ENCODE assay signal across 11 mouse cellular contexts in genomic region chr13:24393055-24393454, GRCm38 (mm10).
DNase-seq lines count a peak whose midpoint lies in the region; ATAC-seq and TF ChIP-seq lines count a peak whose summit lies in the region.
"Had no signal": no experiment of that assay in that cellular context is flagged by ENCODE, and none has a peak within 500 bp of the region (broad histone marks: within the 10 kb centered on the region; RNA-seq: fewer than 3 reads in every experiment).

No protein-coding gene starts in this region.

- TF ChIP-seq CTCF in midbrain, postnatal 0 days (IDR thresholded peaks at IDR 0.05): no peak

- no peak overlapping the region for H3K4me3 ChIP-seq in forebrain, embryonic 14.5 days (ENCODE audit: low read depth, low read length)
- H3K4me3 ChIP-seq in forebrain, embryonic 16.5 days (replicated peaks; ENCODE audit: low read length): no peak overlapping the region
- no peak overlapping the region for H3K4me3 ChIP-seq in midbrain, postnatal 0 days (ENCODE audit: low read depth, low read length)
- no peak overlapping the region for H3K4me3 ChIP-seq in midbrain, embryonic 16.5 days (ENCODE audit: low read depth, low read length)
- no peak overlapping the region for H3K4me3 ChIP-seq in liver, embryonic 11.5 days (ENCODE audit: low read depth, low read length)
- H3K4me3 ChIP-seq in stomach, embryonic 15.5 days (replicated peaks): no peak overlapping the region
- H3K4me3 ChIP-seq: embryonic facial prominence, embryonic 15.5 days; hindbrain, embryonic 12.5 days had no signal

- H3K27ac ChIP-seq in forebrain, embryonic 14.5 days (ENCODE audit: low read depth, low read length): no peak overlapping the region
- no peak overlapping the region for H3K27ac ChIP-seq in forebrain, embryonic 16.5 days (ENCODE audit: low read length)
- no peak overlapping the region for H3K27ac ChIP-seq in midbrain, postnatal 0 days (ENCODE audit: low read depth, low read length)
- no peak overlapping the region for H3K27ac ChIP-seq in midbrain, embryonic 16.5 days (ENCODE audit: low read length)
- no peak overlapping the region; the same call in 1 of the 2 replicates for H3K27ac ChIP-seq in liver, embryonic 11.5 days (ENCODE audit: low read depth, low read length)
- no peak overlapping the region for H3K27ac ChIP-seq in stomach, embryonic 15.5 days
- H3K27ac ChIP-seq: embryonic facial prominence, embryonic 15.5 days; hindbrain, embryonic 12.5 days had no signal

- intact Hi-C loops in gastrocnemius, postnatal 14 days (cut with DNase I; ENCODE audit: low total_unique reads): no loop called here

- H3K9me3 ChIP-seq in forebrain, embryonic 14.5 days (replicated peaks; ENCODE audit: control insufficient read depth, low read length): no peaks in the 10 kb centered on the region
- no peaks in the 10 kb centered on the region for H3K9me3 ChIP-seq in forebrain, embryonic 16.5 days (ENCODE audit: control insufficient read depth, low read length)
- no peaks in the 10 kb centered on the region for H3K9me3 ChIP-seq in midbrain, postnatal 0 days (ENCODE audit: low read length)
- no peaks in the 10 kb centered on the region for H3K9me3 ChIP-seq in midbrain, embryonic 16.5 days (replicated peaks; ENCODE audit: control insufficient read depth, low read length, poor library complexity, severe bottlenecking)
- H3K9me3 ChIP-seq in liver, embryonic 11.5 days (ENCODE audit: control insufficient read depth, low read length): no peaks in the 10 kb centered on the region
- H3K9me3 ChIP-seq in stomach, embryonic 15.5 days: no peaks in the 10 kb centered on the region
- H3K9me3 ChIP-seq: embryonic facial prominence, embryonic 15.5 days had no signal

- 43% methylated on average over 4 of the region's 4 CpGs for WGBS in forebrain, embryonic 14.5 days
- WGBS in forebrain, embryonic 16.5 days: 29% methylated on average over 4 of the region's 4 CpGs
- WGBS in midbrain, postnatal 0 days: 43% methylated on average over 4 of the region's 4 CpGs
- WGBS in midbrain, embryonic 16.5 days: 40% methylated on average over 4 of the region's 4 CpGs
- WGBS in liver, embryonic 11.5 days: 22% methylated on average over 4 of the region's 4 CpGs
- WGBS in stomach, embryonic 15.5 days: 28% methylated on average over 4 of the region's 4 CpGs

- no peaks in the 10 kb centered on the region for H3K27me3 ChIP-seq in forebrain, embryonic 14.5 days (replicated peaks; ENCODE audit: control insufficient read depth, insufficient read depth, low read length)
- H3K27me3 ChIP-seq in forebrain, embryonic 16.5 days (replicated peaks; ENCODE audit: control insufficient read depth, insufficient read depth, low read length): no peaks in the 10 kb centered on the region
- H3K27me3 ChIP-seq in midbrain, postnatal 0 days (ENCODE audit: insufficient read depth, low read length): no peaks in the 10 kb centered on the region
- H3K27me3 ChIP-seq in midbrain, embryonic 16.5 days (ENCODE audit: control insufficient read depth, insufficient read depth, low read depth, low read length): no peaks in the 10 kb centered on the region
- no peaks in the 10 kb centered on the region for H3K27me3 ChIP-seq in liver, embryonic 11.5 days (replicated peaks; ENCODE audit: control insufficient read depth, insufficient read depth, low read length)
- no peaks in the 10 kb centered on the region for H3K27me3 ChIP-seq in stomach, embryonic 15.5 days (replicated peaks)
- H3K27me3 ChIP-seq: embryonic facial prominence, embryonic 15.5 days; hindbrain, embryonic 12.5 days had no signal

- ATAC-seq in forebrain, embryonic 14.5 days: no peak
- ATAC-seq in forebrain, embryonic 16.5 days: no peak
- no peak for ATAC-seq in midbrain, postnatal 0 days (ENCODE audit: low FRiP score)
- no peak for ATAC-seq in midbrain, embryonic 16.5 days
- peak; percentile 64 for ATAC-seq in liver, embryonic 11.5 days (replicated peaks; ENCODE audit: low FRiP score)
- ATAC-seq in stomach, embryonic 15.5 days (ENCODE audit: insufficient read depth, low FRiP score, low read depth): 0 out of 2 replicates have a peak, but pooled peaks have one; percentile 18

- H3K36me3 ChIP-seq in forebrain, embryonic 14.5 days (ENCODE audit: control insufficient read depth, insufficient read depth, low read length): no peaks in the 10 kb centered on the region
- no peaks in the 10 kb centered on the region for H3K36me3 ChIP-seq in forebrain, embryonic 16.5 days (ENCODE audit: control insufficient read depth, insufficient read depth)
- H3K36me3 ChIP-seq in midbrain, postnatal 0 days (ENCODE audit: insufficient read depth, low read length): no peaks in the 10 kb centered on the region
- H3K36me3 ChIP-seq in midbrain, embryonic 16.5 days (ENCODE audit: control insufficient read depth, insufficient read depth, low read length): no peaks in the 10 kb centered on the region
- no peaks in the 10 kb centered on the region for H3K36me3 ChIP-seq in liver, embryonic 11.5 days (ENCODE audit: control insufficient read depth, insufficient read depth, low read length)
- H3K36me3 ChIP-seq in stomach, embryonic 15.5 days: no peaks in the 10 kb centered on the region
- H3K36me3 ChIP-seq: embryonic facial prominence, embryonic 15.5 days; hindbrain, embryonic 12.5 days had no signal

- H3K9ac ChIP-seq in forebrain, embryonic 14.5 days (ENCODE audit: low read length): no peak overlapping the region
- H3K9ac ChIP-seq in forebrain, embryonic 16.5 days (replicated peaks; ENCODE audit: low read depth, low read length): no peak overlapping the region
- no peak overlapping the region for H3K9ac ChIP-seq in midbrain, postnatal 0 days (replicated peaks; ENCODE audit: low read length, poor library complexity, severe bottlenecking)
- no peak overlapping the region for H3K9ac ChIP-seq in midbrain, embryonic 16.5 days (ENCODE audit: low read depth, low read length)
- H3K9ac ChIP-seq in liver, embryonic 11.5 days (ENCODE audit: low read depth, low read length): no peak overlapping the region
- H3K9ac ChIP-seq in stomach, embryonic 15.5 days: no peak overlapping the region
- H3K9ac ChIP-seq: embryonic facial prominence, embryonic 15.5 days; hindbrain, embryonic 12.5 days had no signal

- no peak overlapping the region for H3K4me2 ChIP-seq in forebrain, embryonic 14.5 days (ENCODE audit: low read length)
- H3K4me2 ChIP-seq in forebrain, embryonic 16.5 days (ENCODE audit: low read length): no peak overlapping the region
- H3K4me2 ChIP-seq in midbrain, postnatal 0 days (ENCODE audit: low read depth, low read length, poor library complexity, severe bottlenecking): no peak overlapping the region
- no peak overlapping the region for H3K4me2 ChIP-seq in midbrain, embryonic 16.5 days (ENCODE audit: low read length)
- H3K4me2 ChIP-seq in liver, embryonic 11.5 days: no peak overlapping the region
- H3K4me2 ChIP-seq in stomach, embryonic 15.5 days: no peak overlapping the region
- H3K4me2 ChIP-seq: embryonic facial prominence, embryonic 15.5 days; hindbrain, embryonic 12.5 days had no signal

- DNase-seq in forebrain, embryonic 14.5 days (ENCODE audit: low spot score): peak; percentile 62
- peak; percentile 7 for DNase-seq in midbrain, postnatal 0 days (ENCODE audit: low spot score)
- DNase-seq in liver, embryonic 11.5 days (ENCODE audit: low spot score): no peak
- DNase-seq in gastrocnemius, postnatal 14 days: no peak
- DNase-seq in neural tube, embryonic 10.5 days (ENCODE audit: extremely low spot score, low spot score): no peak
- DNase-seq: adrenal gland, postnatal 14 days had no signal

- no peaks in the 10 kb centered on the region for H3K4me1 ChIP-seq in forebrain, embryonic 14.5 days (ENCODE audit: control insufficient read depth, insufficient read depth, low read length)
- H3K4me1 ChIP-seq in forebrain, embryonic 16.5 days (replicated peaks; ENCODE audit: control insufficient read depth, insufficient read depth, low read length): peaks cover 5% of the 10 kb centered on the region; the same call in 1 of the 2 replicates
- H3K4me1 ChIP-seq in midbrain, postnatal 0 days (ENCODE audit: insufficient read depth, low read length): no peaks in the 10 kb centered on the region
- H3K4me1 ChIP-seq in midbrain, embryonic 16.5 days (ENCODE audit: control insufficient read depth, insufficient read depth, low read length): no peaks in the 10 kb centered on the region
- H3K4me1 ChIP-seq in liver, embryonic 11.5 days (replicated peaks; ENCODE audit: control insufficient read depth, insufficient read depth, low read length): peaks cover 10% of the 10 kb centered on the region
- no peaks in the 10 kb centered on the region for H3K4me1 ChIP-seq in stomach, embryonic 15.5 days
- H3K4me1 ChIP-seq: embryonic facial prominence, embryonic 15.5 days; hindbrain, embryonic 12.5 days had no signal

Comparison
In these comparisons a context has a peak if more than half of its experiments do, and no peak if none do; other contexts are left out.
1. ATAC-seq: peak in liver, embryonic 11.5 days (single experiment) and stomach, embryonic 15.5 days (single experiment); none in forebrain, embryonic 14.5 days (single experiment), forebrain, embryonic 16.5 days (single experiment), midbrain, postnatal 0 days (single experiment) and midbrain, embryonic 16.5 days (single experiment).
2. DNase-seq: peak in forebrain, embryonic 14.5 days (single experiment) and midbrain, postnatal 0 days (single experiment); none in liver, embryonic 11.5 days (single experiment), gastrocnemius, postnatal 14 days (single experiment) and neural tube, embryonic 10.5 days (single experiment).